Comparison of ENCODE assay signal across 10 mouse cellular contexts in genomic region chr16:6396676-6397409, GRCm38 (mm10).
"Had no signal": no experiment of that assay in that cellular context is flagged by ENCODE, and none has a peak within 500 bp of the region (broad histone marks: within the 10 kb centered on the region; RNA-seq: fewer than 3 reads in every experiment).

No protein-coding gene starts in this region.

- H3K4me2 ChIP-seq: liver, embryonic 11.5 days; liver, embryonic 15.5 days; midbrain, embryonic 13.5 days; neural tube, embryonic 15.5 days had no signal

- ATAC-seq: lung, postnatal 0 days; midbrain, embryonic 13.5 days had no signal

- H3K4me3 ChIP-seq: limb, embryonic 10.5 days; liver, embryonic 15.5 days; midbrain, embryonic 13.5 days; neural tube, embryonic 15.5 days had no signal

- H3K27me3 ChIP-seq: liver, embryonic 15.5 days; midbrain, embryonic 13.5 days; neural tube, embryonic 15.5 days had no signal

- H3K9me3 ChIP-seq: limb, embryonic 10.5 days; liver, embryonic 15.5 days; midbrain, embryonic 13.5 days; neural tube, embryonic 15.5 days had no signal

- H3K9ac ChIP-seq: liver, embryonic 15.5 days; midbrain, embryonic 13.5 days; neural tube, embryonic 15.5 days had no signal

- H3K4me1 ChIP-seq: limb, embryonic 10.5 days; liver, embryonic 15.5 days; midbrain, embryonic 13.5 days; neural tube, embryonic 15.5 days had no signal

- DNase-seq: layer of hippocampus, adult 9-11 months; lung, adult 2 months; lung, postnatal 36 days had no signal

- H3K27ac ChIP-seq: limb, embryonic 10.5 days; liver, embryonic 15.5 days; midbrain, embryonic 13.5 days; neural tube, embryonic 15.5 days; stomach, postnatal 0 days had no signal

- H3K36me3 ChIP-seq: limb, embryonic 10.5 days; liver, embryonic 15.5 days; midbrain, embryonic 13.5 days; neural tube, embryonic 15.5 days had no signal
